Mouse (Mus musculus): Measurements from ENCODE around the gene Snx10. TPM values are rescaled to one million over a fixed set of nuclear protein-coding genes. Genes with fewer than 3 reads are reported as not detected.
A peak's percentile ranks its signal among the peaks of the same experiment; 100 is the strongest.

The Snx10 gene
- total RNA-seq, 1 experiment from 2014 or later, result 89.6 TPM

- no peak for ATAC-seq (replicated peaks; ENCODE audit: low read depth, poor library complexity, severe bottlenecking)
Measured at GRCm38 (mm10) chr6:51630184-51630583, 106.5 kb downstream of the Snx10 start.

- no peak for ATAC-seq (replicated peaks; ENCODE audit: low read depth, poor library complexity, severe bottlenecking)
Measured at GRCm38 (mm10) chr6:51632928-51633662, 109.4 kb downstream of the Snx10 start.

DNA sequence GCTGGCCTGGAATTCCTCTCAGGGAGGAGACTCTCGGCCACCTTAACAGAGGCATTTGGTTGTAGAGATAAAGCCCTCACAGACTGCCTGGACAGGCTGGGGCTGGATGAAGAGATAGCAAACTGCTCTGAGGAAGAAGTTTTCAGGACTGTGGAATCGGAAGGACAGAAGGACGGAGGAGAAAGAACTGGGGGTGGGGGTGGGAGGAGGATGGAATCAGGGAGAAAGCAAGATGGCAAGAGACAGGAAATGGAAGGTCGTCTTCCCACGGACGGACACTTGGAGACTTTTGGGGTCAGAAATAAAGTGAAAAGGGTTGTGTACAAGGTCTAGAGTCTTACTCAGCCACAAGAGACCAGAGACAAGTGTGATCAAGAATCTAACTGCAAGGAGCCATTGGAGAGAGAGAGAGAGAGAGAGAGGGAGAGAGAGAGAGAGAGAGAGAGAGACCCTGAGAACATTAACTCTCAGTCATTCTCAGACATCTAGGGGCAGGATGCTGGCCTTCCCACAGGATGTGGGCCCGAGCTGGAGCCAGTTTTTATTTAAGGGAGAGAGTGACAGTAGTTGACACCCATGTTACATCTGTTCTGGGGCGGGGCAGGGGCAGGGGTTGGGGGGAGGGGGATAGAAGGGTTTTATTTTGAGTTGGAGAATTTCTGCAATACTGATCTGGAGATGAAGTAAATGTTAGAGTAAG, 110.1 kb downstream of the Snx10 start:
- ATAC-seq (replicated peaks; ENCODE audit: low read depth, poor library complexity, severe bottlenecking), result no peak

DNA sequence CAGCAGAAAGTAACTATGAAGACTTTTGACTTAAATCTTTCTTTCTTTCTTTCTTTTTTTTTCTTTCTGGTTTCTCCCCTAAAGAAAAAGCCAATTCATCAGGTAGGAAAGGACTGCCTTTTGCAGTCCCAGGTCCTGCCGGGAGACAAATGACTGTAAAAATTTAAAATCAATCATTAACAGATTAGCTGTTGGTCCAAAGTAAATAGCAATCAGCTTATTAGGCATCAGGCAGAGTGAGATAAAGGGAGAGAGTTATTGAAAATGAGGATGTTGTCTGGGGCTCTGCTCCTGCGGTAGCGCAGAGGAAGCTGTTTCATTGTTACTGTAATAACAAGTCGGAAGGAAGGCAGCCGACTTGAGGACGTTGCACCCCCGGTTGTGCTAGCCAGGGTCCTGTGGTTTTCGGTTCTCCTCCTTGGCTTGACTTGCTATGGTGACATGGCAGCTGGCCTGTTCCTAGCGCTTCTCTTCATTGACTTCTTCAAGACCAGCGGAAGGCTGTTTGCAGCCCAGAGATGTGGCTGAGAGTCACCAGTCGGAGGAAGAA, 112.4 kb downstream of the Snx10 start:
- ATAC-seq (replicated peaks; ENCODE audit: low read depth, poor library complexity, severe bottlenecking), result peak; percentile 95

Other genes starting within 250 kb of the Snx10 start
- gene Nfe2l3, start 91.2 kb upstream of the Snx10 start, total RNA-seq (2017), result 0.87 and 0.96 TPM in 2 replicates
- gene Hnrnpa2b1, start 54.0 kb upstream of the Snx10 start, total RNA-seq (2017), result 1,806 and 1,849 TPM in 2 replicates
- gene Cbx3, start 53.5 kb upstream of the Snx10 start, total RNA-seq (2017), result 503 and 530 TPM in 2 replicates